Mouse (Mus musculus): ENCODE measurements at regions not wholly inside any gene's neighbourhood (a gene's known extent, or its start where the extent isn't known, plus 50 kb on each side); places are given as distances from the start of the nearest gene placed in this dataset.

DNA sequence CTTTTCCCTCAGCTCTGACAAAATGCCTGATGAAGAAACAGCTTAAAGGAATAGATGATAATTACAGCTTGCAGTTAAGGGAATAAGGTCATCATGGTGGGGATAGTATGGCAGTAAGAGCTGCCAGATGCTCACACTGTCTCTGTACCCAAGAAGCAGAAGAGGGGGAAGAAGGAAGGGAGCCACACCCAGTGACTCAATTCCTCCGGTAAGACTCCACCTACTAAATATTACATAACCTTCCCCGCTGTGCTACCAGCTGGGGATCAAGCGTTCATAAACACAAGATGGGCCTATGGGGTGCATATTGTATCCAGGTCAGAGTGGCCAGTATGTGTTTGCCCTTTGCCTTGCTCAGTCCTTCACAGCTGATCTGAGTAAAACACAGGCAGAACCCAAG, 468.9 kb downstream of the Rnf144a start:
- TF ChIP-seq POLR2AphosphoS2 (IDR thresholded peaks at IDR 0.05; ENCODE audit: low read depth, low read length) (no peak), SMC3 (IDR thresholded peaks at IDR 0.05; ENCODE audit: low read depth, low read length) (no peak), CTCF (conservative IDR thresholded peaks at IDR 0.05 in 1 of 2, IDR thresholded peaks at IDR 0.05 in 1 of 2; ENCODE audit: low read depth in 2 of 2, low read length in 2 of 2) (no peak), TCF12 (IDR thresholded peaks at IDR 0.05; ENCODE audit: low read depth, low read length) (no peak), POLR2A (IDR thresholded peaks at IDR 0.05; ENCODE audit: low read depth, low read length) (no peak), MAX (IDR thresholded peaks at IDR 0.05; ENCODE audit: low read length) (no peak)
